ENCODE assay signal across 10 mouse cellular contexts in the genomic region with DNA sequence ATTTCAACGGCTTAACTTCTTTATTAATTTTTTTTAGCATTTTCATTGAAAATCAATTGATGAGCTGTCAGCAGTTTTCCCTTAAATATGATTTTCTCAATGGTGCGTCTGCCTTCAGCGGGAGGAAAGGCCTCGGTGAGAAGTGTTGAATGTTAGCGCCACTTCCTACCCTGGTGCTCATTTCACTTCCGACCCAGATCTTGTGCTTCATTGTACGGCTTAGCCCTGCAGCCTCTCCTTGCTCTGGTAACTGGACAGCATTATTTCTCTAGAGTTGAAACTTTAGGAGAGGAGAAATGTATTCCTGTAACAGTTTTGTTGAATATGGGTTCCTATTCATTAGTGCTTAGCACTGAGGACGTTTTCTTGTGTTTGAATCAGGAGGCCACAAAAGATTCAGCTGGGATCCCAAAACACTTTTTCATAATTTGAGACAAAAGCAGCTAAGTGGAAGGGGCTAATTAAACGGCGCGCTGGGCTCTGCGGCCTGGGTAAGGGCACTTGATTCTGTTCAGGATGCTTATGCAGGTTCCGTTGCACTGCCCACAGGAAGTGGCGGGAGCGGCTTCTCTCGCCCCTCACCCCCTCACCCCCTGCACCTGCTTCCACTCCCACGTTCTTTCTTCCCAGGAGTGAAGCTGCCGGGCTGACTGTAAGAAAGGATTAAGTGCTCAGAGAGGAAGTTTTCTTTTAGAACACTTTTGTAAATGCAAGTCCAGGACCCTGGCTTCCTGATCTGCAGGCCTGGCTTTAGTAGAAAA. TPM values are rescaled to one million over a fixed set of nuclear protein-coding genes. Genes with fewer than 3 reads are reported as not detected.
DNase-seq lines count a peak whose midpoint lies in the region; ATAC-seq and TF ChIP-seq lines count a peak whose summit lies in the region.
"Had no signal": no experiment of that assay in that cellular context is flagged by ENCODE, and none has a peak within 500 bp of the region (broad histone marks: within the 10 kb centered on the region; RNA-seq: fewer than 3 reads in every experiment).

No protein-coding gene starts in this region.

- no peak for TF ChIP-seq CTCF in lung, adult 2 months (IDR thresholded peaks at IDR 0.05; ENCODE audit: insufficient read depth, low read length)

- H3K27me3 ChIP-seq in heart, embryonic 13.5 days (replicated peaks), result no peaks in the 10 kb centered on the region
- H3K27me3 ChIP-seq in lung, embryonic 16.5 days (ENCODE audit: control insufficient read depth, insufficient read depth, low read depth, low read length), result no peaks in the 10 kb centered on the region
- H3K27me3 ChIP-seq: limb, embryonic 15.5 days had no signal

- TF ChIP-seq POLR2A in lung, adult 2 months (IDR thresholded peaks at IDR 0.05; ENCODE audit: borderline replicate concordance, extremely low read depth, low read depth, low read length), result no peak

- no peak overlapping the region for H3K4me3 ChIP-seq in heart, embryonic 13.5 days
- no peak overlapping the region for H3K4me3 ChIP-seq in lung, embryonic 16.5 days (ENCODE audit: low read length)
- H3K4me3 ChIP-seq in lung, adult 2 months (replicated peaks; ENCODE audit: extremely low read depth, low read depth, low read length), result no peak overlapping the region
- H3K4me3 ChIP-seq: limb, embryonic 15.5 days had no signal

- H3K27ac ChIP-seq in heart, embryonic 13.5 days (replicated peaks), result peak overlapping the region; percentile 62
- H3K27ac ChIP-seq in lung, embryonic 16.5 days (ENCODE audit: low read length), result peak overlapping the region; percentile 23

- DNase-seq in heart, adult 9 months (ENCODE audit: low spot score in 2 of 2), result no peak
- no peak for DNase-seq in lung, adult 2 months
- DNase-seq in thymus, postnatal 4 days, result peak; percentile 33
- DNase-seq in ovary, adult 18-20 months (ENCODE audit: low spot score), result no peak
- DNase-seq in B cell, adult 2 months, result no peak
- DNase-seq: adrenal gland, adult 2 months had no signal

- H3K4me2 ChIP-seq in heart, embryonic 13.5 days, result no peak overlapping the region
- H3K4me2 ChIP-seq in lung, embryonic 16.5 days (ENCODE audit: low read depth, low read length), result no peak overlapping the region
- H3K4me2 ChIP-seq: limb, embryonic 15.5 days had no signal

- H3K4me1 ChIP-seq in heart, embryonic 13.5 days, result peaks cover 24% of the 10 kb centered on the region
- H3K4me1 ChIP-seq in lung, embryonic 16.5 days (replicated peaks; ENCODE audit: control insufficient read depth, insufficient read depth, low read length), result peaks cover 6% of the 10 kb centered on the region
- H3K4me1 ChIP-seq in lung, adult 2 months (ENCODE audit: control insufficient read depth, insufficient read depth, low read length), result peaks cover 10% of the 10 kb centered on the region

- peaks cover 34% of the 10 kb centered on the region for H3K36me3 ChIP-seq in heart, embryonic 13.5 days
- H3K36me3 ChIP-seq in lung, embryonic 16.5 days (ENCODE audit: control insufficient read depth, insufficient read depth, low read length), result no peaks in the 10 kb centered on the region

- ATAC-seq in heart, embryonic 13.5 days (ENCODE audit: extremely low read depth, insufficient number of reproducible peaks, low FRiP score, low TSS enrichment), result no peak
- ATAC-seq in lung, embryonic 16.5 days (ENCODE audit: low read depth), result peak; percentile 45; the same call in 1 of the 2 replicates
- peak; percentile 53 for ATAC-seq in megakaryocyte progenitor cell, adult 5-6 weeks (replicated peaks; ENCODE audit: poor library complexity)

- 61% methylated on average over 18 of the region's 18 CpGs for WGBS in heart, embryonic 13.5 days
- WGBS in lung, embryonic 16.5 days, result 53% methylated on average over 18 of the region's 18 CpGs
- 33% methylated on average over 18 of the region's 18 CpGs for WGBS in lung, adult 2 months

- H3K9ac ChIP-seq in heart, embryonic 13.5 days, result no peak overlapping the region
- no peak overlapping the region for H3K9ac ChIP-seq in lung, embryonic 16.5 days (ENCODE audit: low read length)
- H3K9ac ChIP-seq: limb, embryonic 15.5 days had no signal

- 0 out of 2 replicates have a peak, but pooled peaks cover 5% of the 10 kb centered on the region for H3K9me3 ChIP-seq in heart, embryonic 13.5 days
- no peaks in the 10 kb centered on the region for H3K9me3 ChIP-seq in lung, embryonic 16.5 days (ENCODE audit: control insufficient read depth, low read length)
- H3K9me3 ChIP-seq: limb, embryonic 15.5 days had no signal

RNA-seq across cellular contexts. Expression of a gene that starts 36.2 kb away (rescaled TPM):
- 9.4 and 10.7 TPM in 2 replicates for polyA plus RNA-seq in heart, embryonic 13.5 days (2015; fragmentation: Nextera tagmentation; extraction: Ambion mirVana)
- polyA plus RNA-seq in lung, embryonic 16.5 days (2015; fragmentation: Nextera tagmentation; extraction: Ambion mirVana), result 13.7 and 15.3 TPM in 2 replicates
- 4.0 and 5.7 TPM in 2 replicates for polyA plus RNA-seq in lung, adult 2 months (2012; rRNA removed)
- total RNA-seq in megakaryocyte progenitor cell, adult 5-6 weeks (2015), result 23.9 and 29.3 TPM in 2 replicates
- 29.4 and 45.9 TPM in 2 replicates for total RNA-seq in megakaryocyte progenitor cell, adult 5-6 weeks (2017)
